Mouse (Mus musculus): Measurements from ENCODE around the gene Swsap1. TPM values are rescaled to one million over a fixed set of nuclear protein-coding genes. Genes with fewer than 3 reads are reported as not detected.

The Swsap1 gene
- polyA plus RNA-seq, 1 experiment from 2014 or later, result 4.6 TPM

GRCm38 (mm10) chr9:21948790-21949189 lies 6.8 kb upstream of the Swsap1 start:
- Histone ChIP-seq H3K9me3 (ENCODE audit: control insufficient read depth) (no peaks in the 10 kb centered on the region), H3K27ac (ENCODE audit: low read depth, low read length) (no peak overlapping the region), H3K27me3 (replicated peaks; ENCODE audit: control insufficient read depth, insufficient read depth, low read length) (peaks cover 3% of the 10 kb centered on the region; the same call in 1 of the 2 replicates), H3K36me3 (ENCODE audit: control insufficient read depth, insufficient read depth) (no peaks in the 10 kb centered on the region), H3K4me2 (replicated peaks; ENCODE audit: low read depth) (no peak overlapping the region), H3K4me1 (replicated peaks; ENCODE audit: control insufficient read depth, insufficient read depth, low read length) (no peaks in the 10 kb centered on the region; the same call in 1 of the 2 replicates), H3K9ac (ENCODE audit: low read depth, low read length) (no peak overlapping the region), H3K4me3 (ENCODE audit: low read depth, low read length) (no peak overlapping the region)
- no peak for ATAC-seq
- WGBS, result 66% methylated on average over 6 of the region's 6 CpGs
- no peak for TF ChIP-seq CTCF (IDR thresholded peaks at IDR 0.05; ENCODE audit: low read depth)

GRCm38 (mm10) chr9:21950322-21950721 lies 5.2 kb upstream of the Swsap1 start:
- Histone ChIP-seq H3K9ac (ENCODE audit: low read depth, low read length) (no peak overlapping the region), H3K9me3 (ENCODE audit: control insufficient read depth) (no peaks in the 10 kb centered on the region), H3K27ac (ENCODE audit: low read depth, low read length) (no peak overlapping the region), H3K4me1 (replicated peaks; ENCODE audit: control insufficient read depth, insufficient read depth, low read length) (no peaks in the 10 kb centered on the region), H3K4me3 (ENCODE audit: low read depth, low read length) (no peak overlapping the region), H3K36me3 (ENCODE audit: control insufficient read depth, insufficient read depth) (no peaks in the 10 kb centered on the region), H3K27me3 (replicated peaks; ENCODE audit: control insufficient read depth, insufficient read depth, low read length) (no peaks in the 10 kb centered on the region; the same call in 1 of the 2 replicates), H3K4me2 (replicated peaks; ENCODE audit: low read depth) (no peak overlapping the region)
- TF ChIP-seq CTCF (IDR thresholded peaks at IDR 0.05; ENCODE audit: low read depth), result no peak
- no peak for ATAC-seq
- whole genome bisulfite sequencing, result 16% methylated on average over 11 of the region's 11 CpGs

- H3K4me2 ChIP-seq (replicated peaks; ENCODE audit: low read depth), result no peak overlapping the region
- 66% methylated on average over 3 of the region's 3 CpGs for WGBS
- no peaks in the 10 kb centered on the region for H3K36me3 ChIP-seq (ENCODE audit: control insufficient read depth, insufficient read depth)
- H3K4me1 ChIP-seq (replicated peaks; ENCODE audit: control insufficient read depth, insufficient read depth, low read length), result no peaks in the 10 kb centered on the region
- no peaks in the 10 kb centered on the region; the same call in 1 of the 2 replicates for H3K27me3 ChIP-seq (replicated peaks; ENCODE audit: control insufficient read depth, insufficient read depth, low read length)
- no peak overlapping the region for H3K4me3 ChIP-seq (ENCODE audit: low read depth, low read length)
- no peak for ATAC-seq
- no peak overlapping the region for H3K27ac ChIP-seq (ENCODE audit: low read depth, low read length)
- peak; percentile 59 for TF ChIP-seq CTCF (IDR thresholded peaks at IDR 0.05; ENCODE audit: low read depth)
- H3K9me3 ChIP-seq (ENCODE audit: control insufficient read depth), result no peaks in the 10 kb centered on the region
- H3K9ac ChIP-seq (ENCODE audit: low read depth, low read length), result no peak overlapping the region
These were observed 3.6 kb upstream of the Swsap1 start for GRCm38 (mm10) chr9:21951977-21952376.

- no peak for ATAC-seq
- WGBS, result 18% methylated on average over 3 of the region's 3 CpGs
- no peaks in the 10 kb centered on the region for H3K9me3 ChIP-seq (ENCODE audit: control insufficient read depth)
These were observed 2.0 kb upstream of the Swsap1 start for GRCm38 (mm10) chr9:21953600-21953999.

GRCm38 (mm10) chr9:21954635-21955034 lies 920 bp upstream of the Swsap1 start:
- 59% methylated on average over 3 of the region's 3 CpGs for WGBS
- Histone ChIP-seq H3K36me3 (ENCODE audit: control insufficient read depth, insufficient read depth) (no peaks in the 10 kb centered on the region), H3K9ac (ENCODE audit: low read depth, low read length) (no peak overlapping the region), H3K4me1 (replicated peaks; ENCODE audit: control insufficient read depth, insufficient read depth, low read length) (no peaks in the 10 kb centered on the region), H3K4me2 (replicated peaks; ENCODE audit: low read depth) (peak overlapping the region; percentile 53; the same call in 1 of the 2 replicates), H3K4me3 (ENCODE audit: low read depth, low read length) (no peak overlapping the region), H3K27me3 (replicated peaks; ENCODE audit: control insufficient read depth, insufficient read depth, low read length) (no peaks in the 10 kb centered on the region; the same call in 1 of the 2 replicates), H3K27ac (ENCODE audit: low read depth, low read length) (no peak overlapping the region), H3K9me3 (ENCODE audit: control insufficient read depth) (no peaks in the 10 kb centered on the region)
- no peak for TF ChIP-seq CTCF (IDR thresholded peaks at IDR 0.05; ENCODE audit: low read depth)
- no peak for ATAC-seq

More at GRCm38 (mm10) chr9:21953600-21953999, 2.0 kb upstream of the Swsap1 start:
- no peak overlapping the region for H3K4me3 ChIP-seq (ENCODE audit: low read depth, low read length)
- no peak overlapping the region for H3K9ac ChIP-seq (ENCODE audit: low read depth, low read length)
- no peaks in the 10 kb centered on the region for H3K4me1 ChIP-seq (replicated peaks; ENCODE audit: control insufficient read depth, insufficient read depth, low read length)
- no peak overlapping the region for H3K4me2 ChIP-seq (replicated peaks; ENCODE audit: low read depth)
- H3K36me3 ChIP-seq (ENCODE audit: control insufficient read depth, insufficient read depth), result no peaks in the 10 kb centered on the region
- H3K27me3 ChIP-seq (replicated peaks; ENCODE audit: control insufficient read depth, insufficient read depth, low read length), result no peaks in the 10 kb centered on the region
- no peak for TF ChIP-seq CTCF (IDR thresholded peaks at IDR 0.05; ENCODE audit: low read depth)
- H3K27ac ChIP-seq (ENCODE audit: low read depth, low read length), result no peak overlapping the region

- H3K9ac ChIP-seq (ENCODE audit: low read depth, low read length), result no peak overlapping the region
- peak; percentile 50 for ATAC-seq
- under 1% methylated on average over 18 of the region's 18 CpGs for WGBS
- H3K9me3 ChIP-seq (ENCODE audit: control insufficient read depth), result no peaks in the 10 kb centered on the region
- H3K4me3 ChIP-seq (ENCODE audit: low read depth, low read length), result peak overlapping the region; percentile 67
- no peaks in the 10 kb centered on the region for H3K4me1 ChIP-seq (replicated peaks; ENCODE audit: control insufficient read depth, insufficient read depth, low read length)
- H3K27me3 ChIP-seq (replicated peaks; ENCODE audit: control insufficient read depth, insufficient read depth, low read length), result peaks cover under 1% of the 10 kb centered on the region; the same call in 1 of the 2 replicates
- H3K27ac ChIP-seq (ENCODE audit: low read depth, low read length), result peak overlapping the region; percentile 1; the same call in 1 of the 2 replicates
- H3K36me3 ChIP-seq (ENCODE audit: control insufficient read depth, insufficient read depth), result no peaks in the 10 kb centered on the region
- peak overlapping the region; percentile 53 for H3K4me2 ChIP-seq (replicated peaks; ENCODE audit: low read depth)
- TF ChIP-seq CTCF (IDR thresholded peaks at IDR 0.05; ENCODE audit: low read depth), result peak; percentile 62
These were observed 358 bp upstream of the Swsap1 start for GRCm38 (mm10) chr9:21955225-21955569.

- WGBS, result 80% methylated on average over 5 of the region's 5 CpGs
- TF ChIP-seq CTCF (IDR thresholded peaks at IDR 0.05; ENCODE audit: low read depth), result no peak
- H3K9me3 ChIP-seq (ENCODE audit: control insufficient read depth), result no peaks in the 10 kb centered on the region
- peaks cover 31% of the 10 kb centered on the region for H3K27me3 ChIP-seq (replicated peaks; ENCODE audit: control insufficient read depth, insufficient read depth, low read length)
- H3K4me1 ChIP-seq (replicated peaks; ENCODE audit: control insufficient read depth, insufficient read depth, low read length), result no peaks in the 10 kb centered on the region; the same call in 1 of the 2 replicates
- no peak overlapping the region for H3K4me3 ChIP-seq (ENCODE audit: low read depth, low read length)
- H3K4me2 ChIP-seq (replicated peaks; ENCODE audit: low read depth), result no peak overlapping the region
- H3K9ac ChIP-seq (ENCODE audit: low read depth, low read length), result no peak overlapping the region
- no peaks in the 10 kb centered on the region for H3K36me3 ChIP-seq (ENCODE audit: control insufficient read depth, insufficient read depth)
- no peak overlapping the region for H3K27ac ChIP-seq (ENCODE audit: low read depth, low read length)
- no peak for ATAC-seq
These were observed 2.8 kb downstream of the Swsap1 start for GRCm38 (mm10) chr9:21958372-21958771.

Measured in intestine, postnatal 0 days (tissue).